Mouse (Mus musculus) cerebellum, postnatal 36 days (tissue): ENCODE measurements around the gene Tmem251.

Source experiments
- DNase-seq, 2 experiments: peaks; one replicate each; pipeline ENCODE4 v3.0.0; 2021 to 2022; ENCODE audit warnings: mixed read lengths in 2 of 2

Tmem251 gene

GRCm38 (mm10) chr12:102757055-102757688, 13.6 kb downstream of the Tmem251 start:
- peak in 1 of 2 experiments; percentile 85 for DNase-seq

DNA sequence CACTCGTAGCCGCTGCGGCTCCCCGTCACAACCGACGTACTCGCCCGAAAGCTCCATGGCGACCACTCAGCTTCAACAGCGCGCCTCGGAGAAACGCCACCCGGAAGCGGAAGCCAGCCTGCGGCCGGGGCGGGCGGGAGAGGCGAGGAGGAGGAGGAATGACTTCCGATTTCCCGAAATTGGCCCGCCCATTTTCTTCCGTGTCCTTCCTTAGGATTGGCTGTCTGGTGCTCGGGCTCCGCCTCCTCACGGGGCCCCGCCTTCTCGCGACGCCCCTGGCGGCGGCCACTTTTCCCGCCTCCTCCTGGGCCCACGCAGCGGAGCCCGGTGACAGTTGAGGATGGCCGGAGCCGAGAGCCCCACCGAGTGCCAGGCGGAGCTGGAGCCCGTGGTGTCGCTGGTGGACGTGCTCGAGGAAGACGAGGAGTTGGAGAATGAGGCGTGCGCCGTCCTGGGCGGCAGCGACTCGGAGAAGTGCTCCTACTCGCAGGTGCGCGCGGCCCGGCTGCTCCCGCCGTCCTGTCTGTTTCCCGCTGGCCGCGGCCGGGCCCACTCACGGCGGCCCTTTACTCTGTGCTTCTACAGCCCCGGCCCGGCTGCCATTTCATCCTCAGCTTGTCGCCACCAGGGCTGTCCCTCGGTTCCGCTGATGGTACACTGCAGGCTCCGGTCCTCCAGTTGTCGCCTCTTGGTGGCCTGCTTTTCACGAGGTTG, 14.3 kb downstream of the Tmem251 start, which contains the start of the genes Gm28051, Gon7 and Ubr7:
Gene Gm28051 (minus strand): TSS at position 77 of the 714 bp plus-strand sequence.
Gene Gon7 (minus strand): TSS at position 115 of the 714 bp plus-strand sequence.
Gene Ubr7 (plus strand): TSS at position 279 of the 714 bp plus-strand sequence.
- DNase-seq: peak; percentile 94 to 96

DNA sequence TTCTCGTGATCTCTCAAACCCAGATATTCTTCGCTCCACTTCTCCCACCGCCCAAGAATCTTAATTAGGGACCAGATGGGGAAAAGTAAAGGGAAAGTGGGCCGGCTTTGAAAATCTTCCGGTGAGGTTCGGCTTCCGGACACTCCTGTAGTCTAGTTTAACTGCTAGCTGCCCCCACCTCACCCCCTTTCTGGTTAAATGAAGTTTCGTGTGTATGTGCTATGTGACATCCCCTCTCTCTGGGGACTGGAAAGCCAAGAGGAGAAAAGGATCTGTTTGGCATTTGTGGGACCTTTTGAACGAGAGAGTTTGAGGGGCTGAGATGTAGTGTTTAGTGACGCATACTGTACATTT, 14.8 kb downstream of the Tmem251 start, which contains the start of gene Gm20604:
Gene Gm20604 (minus strand): TSS at position 270 of the 354 bp plus-strand sequence.
- no peak for DNase-seq

DNA sequence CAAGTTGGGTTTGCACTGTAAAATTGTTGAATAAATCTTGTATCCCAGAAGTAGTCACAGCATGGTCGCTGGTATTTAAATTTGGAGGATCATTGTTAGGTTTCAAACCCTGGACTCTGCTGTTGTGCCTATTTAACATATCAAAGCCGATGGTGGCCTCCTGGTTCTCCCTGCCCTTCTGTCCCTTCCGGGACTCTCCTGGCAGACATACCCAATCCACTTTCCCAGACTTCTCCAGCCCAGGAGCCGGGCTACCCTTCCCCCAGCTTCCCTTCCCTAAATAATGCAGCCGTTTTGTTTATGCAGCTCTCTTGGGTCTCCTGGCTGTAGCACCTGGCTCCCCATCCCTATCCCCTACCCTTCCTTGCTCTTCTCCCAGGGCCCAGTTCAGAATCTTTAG, 15.4 kb downstream of the Tmem251 start:
- DNase-seq: no peak

- no peak for DNase-seq
Measured at GRCm38 (mm10) chr12:102761668-102762067, 18.1 kb downstream of the Tmem251 start.

DNA sequence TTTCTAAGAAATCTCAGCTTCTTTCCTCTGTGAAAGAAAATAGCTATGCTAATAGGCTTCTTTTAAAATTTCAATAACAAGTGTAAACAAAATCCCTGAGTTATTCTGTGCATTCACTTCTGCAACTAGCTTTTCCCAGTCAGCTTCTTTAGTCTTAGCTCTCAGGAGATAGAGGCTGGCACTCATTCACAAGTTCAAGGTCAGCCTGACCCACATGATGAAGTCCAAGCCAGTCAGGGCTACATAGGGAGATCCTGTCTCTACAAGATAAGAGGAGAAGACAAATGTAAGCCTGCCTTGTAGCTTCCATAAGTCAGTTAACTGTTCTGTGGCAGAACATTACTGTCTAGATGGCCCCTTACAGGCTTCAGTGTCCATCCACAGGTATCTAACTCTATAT, 20.1 kb downstream of the Tmem251 start:
- DNase-seq: no peak

DNA sequence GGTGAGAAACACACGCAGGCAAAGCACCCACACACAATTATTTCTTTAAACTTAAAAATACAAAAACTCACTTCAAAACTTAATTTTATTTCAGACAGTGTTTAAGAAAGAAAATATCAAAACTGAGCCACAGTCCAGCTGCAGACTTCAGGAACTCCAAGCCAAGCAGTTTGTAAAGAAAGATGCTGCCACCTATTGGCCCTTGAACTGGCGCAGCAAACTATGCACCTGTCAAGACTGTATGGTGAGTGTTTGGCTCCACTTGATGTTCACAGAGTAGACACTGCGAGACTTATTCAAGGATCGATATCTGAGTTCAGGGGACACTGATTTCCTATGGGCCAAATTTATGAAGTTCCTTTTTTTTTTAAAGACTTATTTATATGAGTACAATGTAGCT, 25.4 kb downstream of the Tmem251 start:
- DNase-seq: no peak

GRCm38 (mm10) chr12:102771601-102772000, 28.0 kb downstream of the Tmem251 start:
- no peak for DNase-seq

DNA sequence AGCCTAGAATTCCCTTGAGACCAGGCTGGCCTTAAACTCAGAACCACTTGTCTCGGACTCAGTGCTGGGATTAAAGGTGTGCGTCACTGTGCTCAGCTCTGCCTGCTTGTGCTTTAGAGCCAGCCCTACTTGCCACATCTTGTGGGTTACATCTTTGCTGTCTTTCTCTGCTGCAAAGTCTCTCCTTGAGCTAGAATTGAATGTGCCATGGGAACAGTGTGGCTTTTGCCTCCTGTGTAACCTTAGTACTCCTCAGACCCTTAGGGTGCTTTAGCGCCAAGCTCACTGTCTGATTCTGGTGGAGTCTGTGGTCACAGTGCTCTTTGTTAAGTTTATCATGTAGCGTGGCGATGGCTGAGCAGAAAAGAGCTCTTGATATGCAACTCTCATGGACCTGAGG, 29.1 kb downstream of the Tmem251 start:
- DNase-seq: no peak

- no peak for DNase-seq
Measured at GRCm38 (mm10) chr12:102776035-102776434, 32.5 kb downstream of the Tmem251 start.

DNA sequence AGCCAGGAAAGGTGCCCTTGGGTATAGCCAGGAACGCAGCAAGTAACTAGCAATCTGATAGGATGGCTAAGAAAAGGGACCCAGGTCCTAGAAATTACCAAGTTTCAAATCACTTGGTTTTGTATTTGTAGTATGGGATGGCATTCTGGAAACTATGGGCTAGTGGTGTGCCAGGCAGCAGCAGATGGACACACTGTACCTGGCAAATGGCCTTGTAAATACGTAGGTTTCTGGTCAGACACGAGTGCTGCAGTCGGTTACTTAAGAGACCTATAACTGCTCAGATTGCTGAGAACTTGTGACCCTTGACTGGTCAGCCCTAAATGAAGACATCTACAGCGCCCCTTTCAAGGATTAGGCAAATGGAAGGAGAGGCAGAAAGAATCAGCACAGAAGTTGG, 34.6 kb downstream of the Tmem251 start:
- DNase-seq: peak; percentile 22 to 34

- DNase-seq: no peak
Measured at GRCm38 (mm10) chr12:102779452-102779851, 35.9 kb downstream of the Tmem251 start.

- DNase-seq: no peak
Measured at GRCm38 (mm10) chr12:102782841-102783240, 39.3 kb downstream of the Tmem251 start.

DNA sequence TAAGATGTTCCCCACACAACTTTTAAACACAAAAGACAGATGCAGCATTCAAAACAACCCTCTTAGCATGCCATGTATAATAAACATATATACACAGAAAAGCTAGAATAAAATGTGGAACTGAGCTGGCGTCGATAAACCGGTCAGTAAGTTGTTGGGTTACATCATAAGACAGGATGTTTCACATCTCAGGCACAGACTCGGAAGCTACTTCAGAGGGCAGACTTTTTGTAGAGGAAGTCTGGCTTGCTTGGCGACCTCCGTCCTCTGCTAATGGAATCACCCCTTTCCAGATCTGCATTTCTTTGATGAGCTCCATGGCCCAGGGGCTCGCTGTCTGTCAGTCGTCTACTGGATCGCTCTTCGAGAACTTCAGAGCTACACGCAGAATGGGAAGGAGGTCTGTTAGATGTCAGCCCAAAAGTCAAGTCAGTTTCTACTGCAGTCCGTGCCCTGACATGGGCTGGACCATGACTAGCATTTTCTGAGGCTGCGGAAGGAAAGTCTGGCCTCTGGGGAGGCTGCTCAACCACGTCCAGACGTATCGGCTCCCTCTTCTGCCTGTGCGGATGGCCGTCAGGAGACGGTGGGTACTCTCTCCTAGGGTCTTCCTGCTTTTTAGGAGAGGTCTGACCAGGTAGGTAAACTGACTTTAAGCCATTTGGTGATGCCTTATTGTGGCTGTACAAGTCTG, 41.5 kb downstream of the Tmem251 start:
- DNase-seq: no peak

GRCm38 (mm10) chr12:102785593-102785985, 42.0 kb downstream of the Tmem251 start:
- no peak for DNase-seq

- no peak for DNase-seq
Measured at GRCm38 (mm10) chr12:102787927-102788326, 44.4 kb downstream of the Tmem251 start.
